Mouse (Mus musculus): ENCODE results near the gene Arhgap1. TPM values are rescaled to one million over a fixed set of nuclear protein-coding genes. Genes with fewer than 3 reads are reported as not detected.

Arhgap1 gene
- polyA plus RNA-seq, 1 experiment, result 23.7 TPM

DNA sequence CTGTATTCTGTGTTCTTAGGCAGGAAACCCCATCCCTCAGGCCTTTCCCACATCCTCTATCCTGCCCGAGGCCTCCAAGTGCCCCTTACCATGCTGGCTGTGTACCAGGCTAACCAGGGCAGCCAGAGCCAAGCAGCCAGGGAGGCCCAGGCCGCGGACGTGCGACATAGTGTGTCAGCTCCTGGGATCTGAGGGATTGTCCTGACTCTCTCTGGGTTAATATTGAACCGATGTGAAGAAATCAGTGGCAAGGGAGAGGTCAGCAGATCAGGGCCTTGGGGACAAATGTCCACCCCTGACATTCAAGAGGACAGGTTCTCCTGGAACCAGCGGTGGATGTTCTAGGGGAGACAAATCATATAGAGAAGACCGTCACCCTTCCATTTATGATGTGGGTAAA is 13.4 kb upstream of the Arhgap1 start, which contains the start of gene F2:
Gene F2, minus strand, starts transcription at position 186 of the 400 bp plus-strand sequence.
- H3K4me1 ChIP-seq (ENCODE audit: control insufficient read depth, insufficient read depth, low read length), result peaks cover 4% of the 10 kb centered on the region
- peak within 1 kb of the TSS; percentile 8; the same call in 1 of the 2 replicates for H3K4me3 ChIP-seq (ENCODE audit: control insufficient read depth, low read depth, low read length)
- no peaks in the 10 kb centered on the region for H3K27me3 ChIP-seq (ENCODE audit: control insufficient read depth, insufficient read depth, low read length)
- H3K27ac ChIP-seq (ENCODE audit: control insufficient read depth, insufficient read depth, low read depth, low read length), result no peak within 1 kb of the TSS
- no peaks in the 10 kb centered on the region for H3K36me3 ChIP-seq (ENCODE audit: control insufficient read depth, insufficient read depth, low read length)
- no peak for TF ChIP-seq CTCF (IDR thresholded peaks at IDR 0.05; ENCODE audit: control insufficient read depth, insufficient read depth, insufficient replicate concordance, low read depth, low read length)
- no peak for TF ChIP-seq POLR2A (IDR thresholded peaks at IDR 0.05; ENCODE audit: control insufficient read depth, low read depth, low read length)

DNA sequence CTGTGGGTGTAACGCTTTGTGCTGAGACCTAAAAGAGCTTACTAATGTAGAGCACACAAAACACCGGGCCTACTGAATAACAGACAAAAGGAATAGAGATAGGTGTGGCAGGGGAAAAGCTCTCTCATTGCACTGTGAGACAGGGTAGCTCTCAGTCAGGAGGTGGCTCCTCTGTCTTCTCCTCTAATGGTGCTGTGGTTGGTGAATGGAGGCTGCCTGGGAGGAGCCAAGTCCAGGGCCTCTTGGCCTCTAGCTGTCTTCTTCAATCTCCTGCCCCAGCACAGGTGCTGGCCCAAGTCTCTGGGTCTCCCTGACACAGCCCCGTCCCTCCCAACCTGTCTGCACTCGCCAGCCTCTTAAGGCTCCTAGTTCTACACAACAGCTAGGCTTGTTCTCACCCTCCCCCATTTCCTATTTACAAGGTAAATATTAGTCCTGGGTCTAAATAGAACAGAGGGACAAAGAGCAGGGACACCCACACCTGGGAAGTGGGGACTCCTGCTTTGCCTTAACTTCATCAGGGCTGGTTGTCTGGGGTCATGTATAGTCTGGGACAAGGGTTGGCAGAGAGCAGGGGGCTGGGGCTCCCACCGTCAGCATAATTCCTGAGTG is 12.8 kb upstream of the Arhgap1 start:
- H3K4me3 ChIP-seq (ENCODE audit: control insufficient read depth, low read depth, low read length), result no peak overlapping the region
- no peaks in the 10 kb centered on the region for H3K27me3 ChIP-seq (ENCODE audit: control insufficient read depth, insufficient read depth, low read length)
- no peaks in the 10 kb centered on the region for H3K36me3 ChIP-seq (ENCODE audit: control insufficient read depth, insufficient read depth, low read length)
- peaks cover 3% of the 10 kb centered on the region for H3K4me1 ChIP-seq (ENCODE audit: control insufficient read depth, insufficient read depth, low read length)
- H3K27ac ChIP-seq (ENCODE audit: control insufficient read depth, insufficient read depth, low read depth, low read length), result no peak overlapping the region
- no peak for TF ChIP-seq CTCF (IDR thresholded peaks at IDR 0.05; ENCODE audit: control insufficient read depth, insufficient read depth, insufficient replicate concordance, low read depth, low read length)
- TF ChIP-seq POLR2A (IDR thresholded peaks at IDR 0.05; ENCODE audit: control insufficient read depth, low read depth, low read length), result no peak

DNA sequence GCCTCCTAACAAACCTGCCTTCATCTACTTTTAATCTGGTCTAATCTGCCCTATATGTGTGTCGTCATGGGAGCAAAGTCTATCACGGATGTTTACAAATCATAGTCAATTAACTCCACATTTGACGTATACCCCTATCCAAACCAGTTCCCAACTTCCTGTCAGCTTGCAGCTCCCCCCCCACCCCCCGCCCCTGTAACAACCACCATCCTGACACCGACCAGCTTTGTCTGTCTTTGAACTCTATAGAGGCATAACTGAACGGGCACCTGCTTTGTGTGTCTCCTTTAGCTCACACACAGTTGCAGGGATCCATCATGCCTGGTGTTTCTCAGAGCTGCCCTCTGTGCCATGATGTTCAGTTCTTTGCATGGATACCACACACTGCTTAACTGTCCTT is 10.7 kb upstream of the Arhgap1 start:
- peaks cover 3% of the 10 kb centered on the region for H3K4me1 ChIP-seq (ENCODE audit: control insufficient read depth, insufficient read depth, low read length)
- TF ChIP-seq CTCF (IDR thresholded peaks at IDR 0.05; ENCODE audit: control insufficient read depth, insufficient read depth, insufficient replicate concordance, low read depth, low read length) (no peak), POLR2A (IDR thresholded peaks at IDR 0.05; ENCODE audit: control insufficient read depth, low read depth, low read length) (no peak)
- H3K4me3 ChIP-seq (ENCODE audit: control insufficient read depth, low read depth, low read length), result no peak overlapping the region
- H3K27ac ChIP-seq (ENCODE audit: control insufficient read depth, insufficient read depth, low read depth, low read length), result no peak overlapping the region
- no peaks in the 10 kb centered on the region for H3K27me3 ChIP-seq (ENCODE audit: control insufficient read depth, insufficient read depth, low read length)
- no peaks in the 10 kb centered on the region for H3K36me3 ChIP-seq (ENCODE audit: control insufficient read depth, insufficient read depth, low read length)

GRCm38 (mm10) chr2:91642825-91643415 is 6.7 kb upstream of the Arhgap1 start:
- Histone ChIP-seq H3K27ac (ENCODE audit: control insufficient read depth, insufficient read depth, low read depth, low read length) (no peak overlapping the region), H3K4me1 (ENCODE audit: control insufficient read depth, insufficient read depth, low read length) (no peaks in the 10 kb centered on the region), H3K36me3 (ENCODE audit: control insufficient read depth, insufficient read depth, low read length) (peaks cover 2% of the 10 kb centered on the region), H3K27me3 (ENCODE audit: control insufficient read depth, insufficient read depth, low read length) (no peaks in the 10 kb centered on the region), H3K4me3 (ENCODE audit: control insufficient read depth, low read depth, low read length) (no peak overlapping the region)
- TF ChIP-seq POLR2A (IDR thresholded peaks at IDR 0.05; ENCODE audit: control insufficient read depth, low read depth, low read length), result no peak
- no peak for TF ChIP-seq CTCF (IDR thresholded peaks at IDR 0.05; ENCODE audit: control insufficient read depth, insufficient read depth, insufficient replicate concordance, low read depth, low read length)

- Histone ChIP-seq H3K27ac (ENCODE audit: control insufficient read depth, insufficient read depth, low read depth, low read length) (no peak overlapping the region), H3K27me3 (ENCODE audit: control insufficient read depth, insufficient read depth, low read length) (no peaks in the 10 kb centered on the region), H3K4me3 (ENCODE audit: control insufficient read depth, low read depth, low read length) (no peak overlapping the region), H3K4me1 (ENCODE audit: control insufficient read depth, insufficient read depth, low read length) (peaks cover 1% of the 10 kb centered on the region), H3K36me3 (ENCODE audit: control insufficient read depth, insufficient read depth, low read length) (peaks cover 2% of the 10 kb centered on the region)
- TF ChIP-seq POLR2A (IDR thresholded peaks at IDR 0.05; ENCODE audit: control insufficient read depth, low read depth, low read length) (no peak), CTCF (IDR thresholded peaks at IDR 0.05; ENCODE audit: control insufficient read depth, insufficient read depth, insufficient replicate concordance, low read depth, low read length) (no peak)
Measured at GRCm38 (mm10) chr2:91644021-91644420, 5.6 kb upstream of the Arhgap1 start.

DNA sequence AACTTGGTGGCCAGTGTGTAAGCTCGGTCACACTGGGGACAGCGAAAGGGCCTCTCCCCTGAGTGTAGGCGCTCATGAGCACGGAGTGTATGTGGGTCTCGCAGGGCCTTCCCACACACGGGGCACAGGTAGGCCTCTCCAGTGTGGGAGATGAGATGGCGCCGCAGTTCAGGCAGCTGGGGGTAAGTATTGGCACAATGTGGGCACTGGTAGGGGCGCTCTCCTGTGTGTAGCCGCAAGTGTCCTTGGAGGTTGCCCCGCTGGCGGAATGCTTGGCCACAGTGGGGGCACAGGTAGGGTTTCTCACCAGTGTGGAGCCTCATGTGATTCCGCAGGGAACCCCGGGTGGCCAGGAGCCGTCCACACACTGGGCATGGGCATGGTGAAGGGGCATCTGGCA is 4.3 kb upstream of the Arhgap1 start:
- H3K27ac ChIP-seq (ENCODE audit: control insufficient read depth, insufficient read depth, low read depth, low read length), result no peak overlapping the region

GRCm38 (mm10) chr2:91645811-91646210 is 3.8 kb upstream of the Arhgap1 start:
- Histone ChIP-seq H3K36me3 (ENCODE audit: control insufficient read depth, insufficient read depth, low read length) (peaks cover 2% of the 10 kb centered on the region), H3K4me1 (ENCODE audit: control insufficient read depth, insufficient read depth, low read length) (peaks cover 5% of the 10 kb centered on the region), H3K4me3 (ENCODE audit: control insufficient read depth, low read depth, low read length) (no peak overlapping the region), H3K27ac (ENCODE audit: control insufficient read depth, insufficient read depth, low read depth, low read length) (no peak overlapping the region), H3K27me3 (ENCODE audit: control insufficient read depth, insufficient read depth, low read length) (no peaks in the 10 kb centered on the region)
- no peak for TF ChIP-seq POLR2A (IDR thresholded peaks at IDR 0.05; ENCODE audit: control insufficient read depth, low read depth, low read length)
- no peak for TF ChIP-seq CTCF (IDR thresholded peaks at IDR 0.05; ENCODE audit: control insufficient read depth, insufficient read depth, insufficient replicate concordance, low read depth, low read length)

More for the DNA sequence above, 4.3 kb upstream of the Arhgap1 start:
- H3K4me1 ChIP-seq (ENCODE audit: control insufficient read depth, insufficient read depth, low read length), result peaks cover 3% of the 10 kb centered on the region
- peaks cover 2% of the 10 kb centered on the region for H3K36me3 ChIP-seq (ENCODE audit: control insufficient read depth, insufficient read depth, low read length)
- no peak overlapping the region for H3K4me3 ChIP-seq (ENCODE audit: control insufficient read depth, low read depth, low read length)
- TF ChIP-seq POLR2A (IDR thresholded peaks at IDR 0.05; ENCODE audit: control insufficient read depth, low read depth, low read length) (no peak), CTCF (IDR thresholded peaks at IDR 0.05; ENCODE audit: control insufficient read depth, insufficient read depth, insufficient replicate concordance, low read depth, low read length) (no peak)
- H3K27me3 ChIP-seq (ENCODE audit: control insufficient read depth, insufficient read depth, low read length), result no peaks in the 10 kb centered on the region
